Mouse (Mus musculus): ENCODE measurements around the gene Abat. TPM values are rescaled to one million over a fixed set of nuclear protein-coding genes. Genes with fewer than 3 reads are reported as not detected.

Gene Abat
- 100 to 1,000 TPM in 1 of 2 experiments, 10 to 100 TPM in 1; 64.8 to 124 TPM for total RNA-seq (2021)
- long read RNA-seq, experiment 1, full-length matches to known transcripts: 26 of 38 reads
- long read RNA-seq, experiment 1, partial matches to known transcripts: 3 of 38 reads
- long read RNA-seq, experiment 1, other reads (novel, unspliced or antisense): 9 of 38 reads
- long read RNA-seq, experiment 2, full-length matches to known transcripts: 25 of 44 reads
- long read RNA-seq, experiment 2, partial matches to known transcripts: 8 of 44 reads
- long read RNA-seq, experiment 2, other reads (novel, unspliced or antisense): 11 of 44 reads

DNA sequence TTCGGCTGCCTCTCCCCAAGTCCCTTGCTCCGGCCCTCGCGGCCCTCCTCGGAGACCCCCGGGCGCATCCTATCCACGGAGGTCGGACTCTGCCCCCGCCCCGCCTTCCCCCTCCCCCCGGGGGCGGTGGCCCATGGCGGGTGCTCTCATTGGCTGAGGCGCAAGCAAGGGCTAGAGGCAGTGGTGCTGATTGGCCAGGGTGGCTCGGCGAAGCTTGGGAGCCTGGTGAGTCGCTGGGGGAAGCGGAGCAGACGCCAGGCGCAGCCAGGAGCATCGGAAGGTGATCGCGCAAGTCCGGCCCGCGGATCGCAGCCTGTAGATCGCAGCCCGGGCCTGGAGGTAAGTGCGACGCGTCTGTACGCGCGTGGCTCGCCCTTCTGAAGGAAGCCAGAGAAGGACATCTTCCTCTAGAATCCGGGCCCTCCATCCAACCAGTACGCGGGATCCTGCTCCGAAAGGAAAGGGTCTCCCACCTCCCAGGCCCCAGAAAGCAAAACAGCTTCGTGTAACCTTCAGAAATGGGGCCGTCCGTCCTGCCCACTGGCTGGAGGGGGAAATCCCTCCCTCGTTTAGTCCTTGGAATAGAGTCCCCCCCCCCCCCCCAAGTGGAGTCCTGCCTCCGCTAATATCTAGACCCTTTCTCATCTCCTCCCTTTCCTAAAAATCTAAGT is at the start of gene Abat:
Gene Abat, plus strand, starts transcription at position 194 of the 671 bp plus-strand sequence.
- DNase-seq (ENCODE audit: low spot score in 2 of 2): peak; percentile 90 to 91

DNA sequence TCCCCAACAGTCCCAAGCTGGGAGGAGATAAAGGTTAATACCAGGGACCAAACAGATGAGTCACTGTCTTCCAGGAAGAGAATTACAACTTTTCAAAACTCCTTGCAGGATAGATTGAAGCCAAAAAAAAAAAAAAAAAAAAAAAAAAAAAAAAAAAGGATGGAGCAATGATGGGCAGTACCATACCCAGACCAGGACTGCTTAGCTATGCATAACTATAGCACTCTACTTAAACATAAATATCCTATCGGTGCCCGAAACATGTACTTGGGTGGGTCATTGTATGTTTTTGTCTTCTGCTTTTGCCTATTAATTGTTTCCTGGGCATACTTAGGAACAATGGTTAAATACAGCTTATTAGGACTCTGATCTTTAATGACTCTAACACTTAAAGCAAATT is 43.1 kb upstream of the Abat start:
- DNase-seq (ENCODE audit: low spot score in 2 of 2): no peak

DNA sequence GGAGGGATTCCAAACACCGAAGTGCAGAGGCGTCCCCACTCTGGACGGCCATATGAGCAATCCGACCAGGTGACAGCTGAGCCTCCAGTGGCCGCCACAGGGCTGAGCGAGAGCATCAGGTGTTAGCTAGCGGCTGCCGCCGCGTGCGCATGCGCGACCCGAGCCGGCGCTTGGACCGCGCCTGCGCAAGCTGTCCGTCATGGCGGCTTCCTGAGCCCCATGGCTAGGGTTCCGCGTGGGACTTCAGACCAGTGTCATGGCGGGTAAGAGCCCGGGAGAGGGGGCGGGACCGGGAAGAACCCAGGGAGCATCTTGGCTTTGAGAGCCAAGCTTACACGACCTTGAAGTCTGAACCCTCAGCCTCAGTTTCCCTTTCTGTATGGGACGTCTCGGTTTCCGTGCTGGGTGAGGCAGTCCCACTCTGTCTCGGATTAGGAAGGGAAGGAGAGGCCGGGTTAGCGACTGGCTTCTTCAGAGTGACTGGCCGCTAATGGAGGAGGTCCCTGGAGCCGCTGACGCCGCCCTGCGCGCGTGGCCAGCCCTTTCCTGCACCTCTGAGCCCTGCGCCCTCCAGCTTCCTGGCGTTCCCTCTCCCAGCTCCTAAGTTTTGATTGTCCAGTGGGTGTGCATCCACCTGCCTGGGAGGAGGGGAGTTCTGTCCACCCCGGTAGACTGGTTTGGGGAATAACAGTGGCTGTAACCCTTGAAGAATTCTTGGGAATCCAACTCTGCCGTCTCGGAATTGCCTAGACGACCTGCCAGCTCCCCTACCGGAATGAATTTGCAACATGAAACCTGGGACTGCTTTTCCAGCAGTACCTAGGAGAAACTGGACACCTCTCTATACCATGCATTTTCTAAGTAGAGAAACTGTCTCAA is 42.4 kb upstream of the Abat start, which contains the start of gene Mettl22:
Gene Mettl22, plus strand, starts transcription at position 186 of the 879 bp plus-strand sequence.
- DNase-seq (ENCODE audit: low spot score in 2 of 2): peak; percentile 90

- DNase-seq (ENCODE audit: low spot score in 2 of 2): no peak
Measured at GRCm38 (mm10) chr16:8487396-8488005, 25.7 kb upstream of the Abat start.

DNA sequence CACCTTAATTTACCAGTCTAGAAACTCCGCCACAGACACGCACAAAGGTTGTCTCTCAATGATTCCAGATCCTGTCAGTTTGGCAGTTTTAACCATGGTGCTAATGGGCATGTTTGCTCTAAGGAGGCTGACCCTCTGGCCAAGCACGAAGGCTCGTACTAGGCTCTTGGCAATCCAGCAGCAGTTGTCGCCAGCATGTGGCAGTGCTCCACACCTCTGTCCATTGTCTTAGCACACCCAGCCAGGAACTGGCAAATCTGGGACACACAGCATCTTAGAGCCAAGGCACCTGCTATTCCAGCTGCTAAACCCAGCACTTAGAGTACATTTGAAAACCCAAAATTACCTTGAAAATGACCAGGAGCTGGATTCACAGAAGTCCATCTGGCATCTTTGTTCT is 23.9 kb upstream of the Abat start:
- no peak for DNase-seq (ENCODE audit: low spot score in 2 of 2)

DNA sequence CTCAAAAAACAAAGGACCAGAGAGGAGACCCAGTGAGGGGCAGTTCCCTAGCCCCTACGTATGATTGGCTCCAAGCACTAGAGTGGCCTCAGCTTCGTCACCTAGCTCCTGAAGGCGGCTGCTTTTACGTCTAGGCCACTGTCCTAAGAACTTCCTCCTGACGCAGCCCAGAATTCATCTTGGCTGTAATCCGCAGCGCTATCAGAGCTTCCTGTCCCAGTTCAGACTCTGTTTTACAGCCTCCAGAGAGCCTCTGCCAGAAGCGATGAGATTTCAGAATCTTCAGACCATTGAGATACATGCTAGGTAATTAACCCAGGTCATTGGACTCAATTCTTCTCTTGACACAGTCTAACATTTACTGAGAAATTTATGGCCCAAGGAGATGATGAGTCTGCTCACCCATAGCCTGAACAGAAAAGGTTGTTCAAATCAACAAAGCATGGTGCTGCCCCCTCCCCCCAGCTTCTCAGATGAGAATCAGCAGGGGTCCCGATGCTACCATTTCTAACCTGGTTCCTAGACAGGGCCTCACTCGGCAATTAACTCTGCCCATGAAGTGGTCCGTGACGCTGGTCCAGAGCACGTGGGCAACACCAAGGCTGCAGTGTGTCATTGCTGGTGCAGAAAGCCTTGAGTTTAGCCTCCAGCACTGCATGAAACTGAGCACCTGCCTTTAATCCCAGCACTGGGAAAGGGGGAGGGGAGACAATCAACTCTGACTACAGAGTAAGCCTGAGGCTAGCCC is 21.3 kb upstream of the Abat start:
- peak in 1 of 2 experiments; percentile 33 for DNase-seq (ENCODE audit: low spot score in 2 of 2)

DNA sequence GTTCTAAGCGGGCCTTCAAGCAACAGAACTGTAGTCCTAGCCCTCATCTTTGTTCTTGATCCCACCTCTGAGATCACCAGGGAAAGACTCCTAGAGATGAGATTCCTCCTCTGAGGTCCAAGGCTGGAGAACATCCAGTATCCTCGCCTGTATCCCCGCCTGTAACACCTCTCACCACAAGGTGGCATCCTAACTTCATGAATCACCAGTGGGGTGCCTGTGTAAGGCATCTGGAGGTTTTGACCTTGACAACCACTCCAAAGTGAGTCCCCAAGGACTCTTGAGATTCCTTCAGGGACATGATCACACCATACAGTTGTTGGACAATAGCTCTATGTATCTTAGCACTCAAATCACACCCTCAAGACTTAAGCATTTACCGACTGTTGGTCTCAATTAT is 19.0 kb upstream of the Abat start:
- DNase-seq (ENCODE audit: low spot score in 2 of 2): peak; percentile 56 to 63

DNA sequence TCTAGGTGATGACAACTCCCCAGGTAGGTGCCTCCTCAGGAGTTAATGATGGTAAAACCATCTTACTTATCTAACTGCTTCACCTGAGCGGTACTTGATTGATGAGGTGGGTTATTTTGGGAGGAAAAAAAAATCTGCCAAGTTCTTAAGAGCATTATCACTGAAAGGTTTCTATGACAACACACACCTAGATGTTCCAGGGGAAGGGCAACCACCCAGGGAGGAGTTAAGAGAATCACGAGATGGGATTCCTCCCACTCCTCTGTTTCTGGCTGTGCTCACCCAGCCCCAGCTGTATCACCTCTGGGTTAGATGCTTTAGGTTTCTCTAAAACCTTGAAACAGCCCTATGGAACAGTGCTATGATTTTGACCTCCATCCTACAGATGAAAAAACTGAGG is 16.3 kb upstream of the Abat start:
- DNase-seq (ENCODE audit: low spot score in 2 of 2): no peak

GRCm38 (mm10) chr16:8504271-8504670 is 9.0 kb upstream of the Abat start:
- no peak for DNase-seq (ENCODE audit: low spot score in 2 of 2)

DNA sequence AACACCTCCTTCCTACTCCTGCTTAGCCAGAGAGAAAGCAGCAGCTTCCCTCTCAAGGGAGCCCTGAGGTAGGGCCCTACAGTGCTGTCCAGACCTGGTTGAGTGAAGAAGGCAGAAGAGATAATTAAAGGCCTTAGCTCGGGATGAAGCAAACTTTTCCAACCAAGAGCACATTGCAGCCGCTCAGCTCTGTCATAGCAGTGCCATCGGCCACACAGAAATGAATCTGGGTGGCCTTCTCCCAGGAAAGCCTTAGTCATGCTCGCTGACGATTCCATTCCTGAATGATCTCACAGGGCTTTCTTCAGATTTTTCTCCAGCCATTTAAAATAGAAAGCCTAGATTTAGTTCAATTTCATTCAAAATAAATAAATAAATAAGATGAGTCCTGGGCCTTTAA is 3.3 kb upstream of the Abat start:
- DNase-seq (ENCODE audit: low spot score in 2 of 2): no peak

DNA sequence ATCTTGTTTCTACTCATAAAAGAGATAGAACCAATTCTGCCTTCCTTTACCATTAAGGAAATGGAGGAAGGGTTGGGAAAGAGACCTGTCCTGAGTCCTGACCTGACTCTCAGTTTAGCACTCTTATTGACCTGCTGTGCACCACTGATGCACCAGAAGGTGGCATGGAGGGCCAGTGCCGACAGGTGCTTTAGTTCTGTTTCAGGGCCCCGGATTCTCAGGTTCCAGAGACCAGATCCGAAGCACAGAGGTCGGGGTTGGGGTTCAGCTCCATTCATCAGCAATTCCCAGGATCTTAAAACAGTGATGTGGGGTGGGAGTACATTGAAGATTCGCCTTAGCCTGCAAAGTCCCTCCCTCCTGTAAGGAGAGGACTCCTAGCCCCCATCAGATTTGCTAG is 399 bp upstream of the Abat start:
- DNase-seq (ENCODE audit: low spot score in 2 of 2): no peak

GRCm38 (mm10) chr16:8514180-8514579 is 951 bp downstream of the Abat start:
- DNase-seq (ENCODE audit: low spot score in 2 of 2): no peak

- no peak for DNase-seq (ENCODE audit: low spot score in 2 of 2)
Measured at GRCm38 (mm10) chr16:8520525-8520924, 7.3 kb downstream of the Abat start.

DNA sequence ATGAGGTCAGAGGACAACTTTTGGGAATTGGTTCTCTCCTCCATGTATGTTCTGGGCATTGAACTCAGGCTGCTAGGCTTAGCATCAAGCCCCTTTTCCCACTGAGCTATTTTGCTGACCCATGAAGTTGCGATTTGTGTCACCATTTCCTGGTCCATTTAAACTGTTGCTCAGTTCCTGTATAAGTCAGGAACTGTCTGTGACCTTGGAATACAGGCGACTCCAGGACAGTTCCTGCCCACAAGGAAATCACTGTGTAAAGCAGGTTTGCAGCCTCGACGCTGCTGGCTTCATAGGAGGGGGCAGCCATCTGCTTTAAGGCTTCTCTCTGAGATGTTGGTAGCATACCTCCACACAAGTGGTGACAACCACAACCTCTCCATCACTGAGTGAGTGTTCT is 8.1 kb downstream of the Abat start:
- DNase-seq (ENCODE audit: low spot score in 2 of 2): no peak

- DNase-seq (ENCODE audit: low spot score in 2 of 2): no peak
Measured at GRCm38 (mm10) chr16:8523480-8524144, 10.4 kb downstream of the Abat start.

DNA sequence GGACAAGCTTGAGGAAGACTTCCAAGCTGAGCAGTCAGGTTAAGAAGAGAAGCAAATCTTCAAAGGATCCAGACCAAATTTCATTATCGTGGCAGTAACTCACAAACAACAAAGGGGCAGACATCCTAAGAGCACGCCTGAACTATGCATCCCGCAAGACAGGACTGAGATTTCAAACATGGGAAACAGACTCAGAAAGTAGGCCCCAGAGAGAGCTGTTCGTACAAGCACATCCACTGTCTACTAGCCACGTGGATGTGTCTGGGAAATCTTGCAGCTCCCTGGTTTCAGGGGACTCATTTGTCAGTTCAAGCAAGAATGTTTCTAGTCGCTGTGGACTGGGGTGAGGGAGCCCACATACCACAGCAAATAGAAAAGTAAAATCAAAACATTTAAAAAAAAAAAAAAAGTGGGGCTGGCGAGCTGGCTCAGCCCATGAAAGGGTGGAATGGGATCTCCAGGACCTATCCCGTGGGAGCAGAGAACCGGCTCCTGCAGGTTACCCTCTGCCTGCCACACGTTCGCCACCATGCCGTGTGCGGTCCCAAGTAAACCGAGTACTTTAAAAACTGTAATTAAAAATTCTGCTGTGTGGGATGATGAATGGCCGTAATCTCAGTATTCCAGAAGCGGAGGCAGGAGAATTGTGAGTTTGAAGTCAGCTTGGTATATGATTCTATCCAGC is 11.1 kb downstream of the Abat start:
- no peak for DNase-seq (ENCODE audit: low spot score in 2 of 2)

DNA sequence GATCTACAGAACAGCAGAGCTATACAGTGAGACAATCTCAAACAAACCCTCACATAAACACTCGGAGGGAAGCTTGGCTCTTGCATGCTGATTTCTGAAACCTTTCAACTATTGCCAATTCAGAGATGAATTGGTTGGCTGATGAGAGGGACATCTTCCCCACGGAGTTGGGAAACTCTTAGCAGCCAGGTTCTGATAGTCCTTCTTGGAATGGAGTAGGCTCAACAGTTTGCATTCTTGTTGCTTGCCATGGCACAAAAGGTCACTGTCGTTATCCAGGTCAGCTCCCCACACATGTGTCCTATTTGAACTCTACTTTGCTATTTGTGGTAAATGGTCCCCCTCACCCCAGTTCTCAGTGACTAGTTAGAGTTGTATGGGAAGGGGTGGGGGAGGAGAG is 12.1 kb downstream of the Abat start:
- no peak for DNase-seq (ENCODE audit: low spot score in 2 of 2)

GRCm38 (mm10) chr16:8525877-8526276 is 12.6 kb downstream of the Abat start:
- DNase-seq (ENCODE audit: low spot score in 2 of 2): no peak

- no peak for DNase-seq (ENCODE audit: low spot score in 2 of 2)
Measured at GRCm38 (mm10) chr16:8529389-8529788, 16.2 kb downstream of the Abat start.
